Mouse (Mus musculus) CH12.LX (cell line): Measurements from ENCODE around the gene Cdh18.

ENCODE experiments used
- EP300 ChIP-seq: IDR thresholded peaks from 2 replicates; pipeline ENCODE4 v1.6.1; 2011; ENCODE audit warnings: low read length, improper control_type of control experiment
- POLR2A ChIP-seq: IDR thresholded peaks from 2 replicates; pipeline ENCODE4 v1.6.1; 2011; ENCODE audit warnings: low read depth, mild to moderate bottlenecking, improper control_type of control experiment, low read length
- POLR2AphosphoS2 ChIP-seq: IDR thresholded peaks from 2 replicates; pipeline ENCODE4 v1.6.1; 2011; ENCODE audit warnings: low read depth, low read length, improper control_type of control experiment
- SIN3A ChIP-seq: IDR thresholded peaks from 2 replicates; pipeline ENCODE4 v1.6.1; 2012; ENCODE audit warnings: low read length, improper control_type of control experiment, inconsistent platforms
- TCF12 ChIP-seq: IDR thresholded peaks from 2 replicates; pipeline ENCODE4 v1.6.1; 2014; ENCODE audit warnings: low read depth, mild to moderate bottlenecking, inconsistent platforms, low read length, improper control_type of control experiment
- UBTF ChIP-seq: IDR thresholded peaks from 2 replicates; pipeline ENCODE4 v1.6.1; 2012; ENCODE audit warnings: low read depth, mild to moderate bottlenecking, inconsistent platforms, low read length, improper control_type of control experiment, moderate library complexity
- USF1 ChIP-seq: IDR thresholded peaks from 2 replicates; pipeline ENCODE4 v1.6.1; 2014; ENCODE audit warnings: low read depth, mild to moderate bottlenecking, inconsistent platforms, low read length, improper control_type of control experiment
- ZMIZ1 ChIP-seq: IDR thresholded peaks from 2 replicates; pipeline ENCODE4 v1.6.1; 2012; ENCODE audit warnings: low read depth, mild to moderate bottlenecking, inconsistent platforms, low read length, improper control_type of control experiment

GRCm38 (mm10) chr15:23448542-23448941 lies 899.7 kb downstream of the Cdh18 start:
- no peak for TF ChIP-seq EP300
- TF ChIP-seq POLR2AphosphoS2: no peak
- no peak for TF ChIP-seq SIN3A
- no peak for TF ChIP-seq UBTF
- no peak for TF ChIP-seq POLR2A
- TF ChIP-seq TCF12: no peak
- TF ChIP-seq ZMIZ1: no peak
- TF ChIP-seq USF1: no peak
